Mouse (Mus musculus) ES-E14 (cell line): ENCODE measurements around the gene Olfr631.

Source experiments
- MAFK ChIP-seq: IDR thresholded peaks from 2 replicates; pipeline ENCODE4 v1.6.1; 2014; ENCODE audit warnings: mild to moderate bottlenecking, low read depth, low read length, inconsistent platforms; ENCODE audit not compliant: insufficient read depth
- ZC3H11A ChIP-seq: IDR thresholded peaks from 2 replicates; pipeline ENCODE4 v1.6.1; 2012; ENCODE audit warnings: low read depth, mild to moderate bottlenecking, inconsistent platforms, low read length, borderline replicate concordance
- ZNF384 ChIP-seq: IDR thresholded peaks from 2 replicates; pipeline ENCODE4 v1.6.1; 2012; ENCODE audit warnings: low read depth, low read length, inconsistent platforms

DNA sequence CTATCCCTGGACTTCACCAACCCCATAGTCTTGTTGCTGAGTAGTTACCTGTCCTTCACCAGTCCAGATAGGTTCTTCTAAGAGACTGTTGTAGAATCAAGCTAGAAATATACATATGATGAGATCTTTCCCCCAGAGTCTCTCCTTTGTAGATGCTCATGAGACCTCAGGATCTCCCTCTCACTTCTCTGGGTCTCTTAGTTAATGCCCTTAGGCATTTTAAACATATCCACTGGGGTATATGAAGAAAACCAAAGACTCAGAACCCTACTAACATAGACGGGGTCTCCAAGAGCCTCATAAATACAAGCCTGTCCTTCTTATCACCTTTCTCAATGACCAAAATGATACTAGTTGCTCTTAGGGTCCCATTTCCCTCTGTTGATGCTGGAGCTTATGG is 34.2 kb upstream of the Olfr631 start, which contains the start of gene Olfr64:
- TF ChIP-seq ZNF384 (no peak), ZC3H11A (no peak), MAFK (no peak)
